Mouse (Mus musculus): ENCODE results near the gene Tmcc3.

Tmcc3 gene

DNA sequence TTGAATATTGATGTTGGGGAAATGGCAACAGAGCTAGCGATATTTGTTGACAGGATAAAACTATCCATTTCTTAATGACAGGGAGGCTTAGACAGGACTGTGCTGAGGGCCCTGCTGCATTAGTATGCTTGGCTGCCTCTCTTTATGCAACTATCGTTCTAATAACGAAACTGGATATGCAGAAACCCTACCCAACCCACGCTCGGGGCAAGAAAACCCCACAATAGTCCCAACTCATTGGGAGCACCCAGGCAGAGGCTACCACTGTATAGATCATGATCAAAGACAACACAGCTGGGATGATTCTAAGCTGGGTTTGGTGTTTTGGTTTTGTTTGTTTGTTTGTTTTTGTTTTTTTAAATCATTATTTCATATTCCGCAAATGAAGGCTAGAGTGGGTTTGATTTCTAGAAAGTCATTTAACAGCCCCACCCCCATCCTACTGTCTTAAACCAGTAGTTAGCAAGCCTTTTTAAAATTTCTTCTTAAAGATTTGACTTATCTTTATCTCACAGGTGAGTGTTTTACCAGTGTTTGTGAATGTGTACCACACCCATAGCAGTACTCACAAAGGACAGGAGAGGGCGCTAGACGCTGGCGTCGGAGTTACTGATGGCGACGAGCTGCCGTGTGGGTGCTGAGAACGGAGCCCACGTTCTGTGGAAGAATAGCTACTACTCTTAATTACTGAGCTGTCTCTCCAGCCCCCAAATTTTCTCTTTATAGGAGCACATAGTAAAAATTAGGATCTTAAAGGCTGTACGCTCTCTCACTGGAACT is 20.8 kb downstream of the Tmcc3 start:
- no peak for DNase-seq

DNA sequence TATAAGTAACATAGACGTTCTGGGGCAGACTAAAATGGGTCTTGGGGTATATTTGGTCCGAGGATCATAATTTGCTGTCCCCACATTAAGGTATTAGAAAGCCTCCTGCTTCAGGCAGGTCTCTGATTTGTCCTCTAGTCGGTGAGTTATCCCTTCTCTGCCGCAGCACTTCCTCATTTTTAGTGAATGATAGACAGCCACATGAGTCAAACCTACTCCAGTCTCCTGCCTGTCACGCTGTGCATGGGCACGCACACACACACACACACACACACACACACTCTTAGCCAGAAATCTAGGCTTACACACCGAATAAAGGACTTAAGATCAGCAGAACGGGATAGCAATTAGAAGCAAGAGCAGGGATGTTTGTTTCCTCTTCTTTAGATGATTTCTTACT is 21.6 kb downstream of the Tmcc3 start:
- DNase-seq = no peak

DNA sequence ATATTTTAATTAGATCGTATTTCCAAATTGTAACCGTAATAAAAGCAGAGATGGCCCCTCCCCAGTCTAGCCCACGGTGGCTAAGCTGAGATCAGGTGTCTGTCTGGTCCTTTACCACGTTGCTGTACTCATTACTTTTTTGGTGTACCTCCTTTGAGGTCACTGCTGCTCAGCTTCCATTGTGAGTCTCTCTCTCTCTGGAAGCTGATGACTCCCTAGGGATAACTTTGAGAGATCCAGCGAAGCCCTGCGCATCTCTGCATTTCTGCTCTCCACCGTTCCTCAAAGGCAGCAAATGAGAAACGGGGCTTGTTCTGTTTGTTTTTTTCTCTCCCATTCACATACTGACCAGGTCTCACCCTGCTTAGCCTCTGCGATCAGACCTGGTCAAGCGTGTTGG is 23.3 kb downstream of the Tmcc3 start:
- no peak for DNase-seq

DNA sequence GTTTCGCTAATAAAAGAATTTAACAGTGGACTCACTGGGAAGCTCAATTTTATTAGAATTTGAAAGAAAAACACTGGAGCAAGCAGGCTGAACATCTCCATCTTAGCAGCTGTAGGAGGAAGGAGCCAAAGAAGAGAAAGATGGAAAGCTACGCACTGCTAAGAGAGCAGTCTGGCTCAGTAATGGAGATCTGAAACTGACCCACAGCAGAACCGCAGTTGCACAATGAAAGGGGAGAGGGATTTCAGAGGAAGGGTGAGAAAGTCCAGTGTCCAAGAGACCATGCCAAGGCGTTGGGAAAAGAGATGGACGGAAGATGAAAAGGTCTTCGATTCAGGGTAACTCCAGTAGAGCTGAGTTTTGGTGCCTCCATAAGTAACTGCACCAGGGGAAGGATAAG is 24.3 kb downstream of the Tmcc3 start:
- no peak for DNase-seq

DNA sequence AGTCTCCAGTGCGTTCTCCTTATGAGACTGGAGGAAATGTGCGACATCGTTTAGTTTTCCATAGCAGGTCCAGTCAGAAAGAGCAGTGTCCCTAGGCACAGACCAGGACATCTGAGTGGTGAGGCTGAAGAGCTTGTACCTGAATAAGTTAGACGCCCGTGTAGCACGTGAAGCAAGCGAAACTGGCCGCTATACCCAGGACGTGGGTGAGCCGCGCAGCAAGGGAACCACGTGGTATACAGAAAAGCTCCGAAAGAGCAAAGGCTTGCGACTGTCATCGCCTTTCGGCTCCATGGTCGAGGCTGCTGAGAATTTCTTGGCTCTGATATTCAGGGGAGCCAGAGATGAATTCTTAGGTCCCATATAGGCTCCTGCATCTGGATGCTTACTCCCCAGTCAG is 29.8 kb downstream of the Tmcc3 start:
- no peak for DNase-seq

DNA sequence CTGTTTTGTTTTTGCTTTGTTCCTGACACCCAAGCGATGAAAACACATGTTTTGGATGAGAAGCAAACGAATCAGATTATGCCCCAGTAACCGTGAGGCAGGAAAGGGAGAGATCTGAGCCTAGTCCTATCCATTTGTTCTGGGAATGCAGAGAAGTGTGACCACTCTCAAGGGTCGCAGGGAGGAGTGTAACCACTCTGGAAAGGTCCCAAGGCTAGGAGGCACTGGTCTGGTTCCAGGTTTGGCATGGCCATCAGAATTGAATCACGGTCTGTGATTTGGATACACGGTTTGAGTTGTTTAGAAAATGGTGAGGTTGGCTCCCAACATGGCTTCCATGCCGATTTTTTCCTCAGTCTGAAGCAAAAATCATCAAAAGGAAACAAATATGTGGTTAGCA is 30.5 kb downstream of the Tmcc3 start:
- no peak for DNase-seq

DNA sequence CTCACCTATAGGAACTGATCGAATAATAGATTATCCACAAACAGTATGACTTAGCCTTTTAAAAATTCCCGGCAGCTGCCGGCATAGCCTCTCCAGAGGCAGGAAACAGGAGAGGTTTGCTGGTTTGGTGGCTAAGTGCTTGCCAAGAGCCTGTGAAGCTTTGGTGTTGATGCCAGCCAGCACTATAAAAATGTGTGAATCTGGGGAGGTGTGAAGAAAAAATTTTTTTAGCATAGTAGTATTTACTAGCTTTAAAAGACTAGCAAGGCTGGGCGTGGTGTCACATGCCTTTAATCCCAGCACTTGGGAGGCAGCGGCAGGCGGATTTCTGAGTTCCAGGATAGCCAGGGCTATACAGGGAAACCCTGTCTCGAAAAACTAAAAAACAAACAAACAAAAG is 31.8 kb downstream of the Tmcc3 start:
- no peak for DNase-seq

DNA sequence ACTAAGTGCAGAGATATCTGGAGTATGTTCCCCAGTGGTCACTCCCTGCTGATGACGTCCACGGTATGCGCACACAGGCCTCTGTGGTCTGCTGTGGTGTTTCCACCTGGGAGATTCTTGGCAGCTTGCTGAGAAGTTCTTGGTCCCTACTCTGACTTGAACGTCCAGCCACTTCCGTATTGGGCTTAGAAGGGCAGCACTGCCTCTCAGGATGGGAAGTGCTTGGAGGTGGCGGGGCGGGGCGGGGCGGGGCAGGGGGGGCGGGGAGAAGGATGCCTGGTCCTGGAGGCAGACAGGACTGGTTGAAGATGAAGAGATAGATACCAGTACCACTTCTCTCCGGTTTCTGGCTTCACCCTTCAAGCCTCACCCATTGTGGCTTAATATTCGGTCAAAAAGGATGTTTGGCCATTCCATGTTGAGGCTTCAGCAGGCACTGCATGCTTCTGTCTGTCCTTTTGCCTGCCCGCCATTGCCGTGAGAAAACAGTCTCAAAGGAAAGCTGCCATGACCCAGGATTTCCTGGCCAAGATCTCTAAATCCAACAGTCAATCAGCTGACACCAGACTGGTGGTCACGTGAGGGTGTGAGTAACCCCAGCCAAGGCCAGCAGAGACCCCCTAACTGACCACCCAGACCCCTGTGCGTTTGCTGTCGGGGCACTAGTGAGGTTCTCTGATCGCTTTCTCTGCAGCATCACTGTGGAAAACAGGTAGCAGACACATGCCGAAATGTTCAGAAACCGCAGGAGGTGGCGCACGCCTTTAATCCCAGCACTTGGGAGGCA is 33.1 kb downstream of the Tmcc3 start:
- DNase-seq = no peak

DNA sequence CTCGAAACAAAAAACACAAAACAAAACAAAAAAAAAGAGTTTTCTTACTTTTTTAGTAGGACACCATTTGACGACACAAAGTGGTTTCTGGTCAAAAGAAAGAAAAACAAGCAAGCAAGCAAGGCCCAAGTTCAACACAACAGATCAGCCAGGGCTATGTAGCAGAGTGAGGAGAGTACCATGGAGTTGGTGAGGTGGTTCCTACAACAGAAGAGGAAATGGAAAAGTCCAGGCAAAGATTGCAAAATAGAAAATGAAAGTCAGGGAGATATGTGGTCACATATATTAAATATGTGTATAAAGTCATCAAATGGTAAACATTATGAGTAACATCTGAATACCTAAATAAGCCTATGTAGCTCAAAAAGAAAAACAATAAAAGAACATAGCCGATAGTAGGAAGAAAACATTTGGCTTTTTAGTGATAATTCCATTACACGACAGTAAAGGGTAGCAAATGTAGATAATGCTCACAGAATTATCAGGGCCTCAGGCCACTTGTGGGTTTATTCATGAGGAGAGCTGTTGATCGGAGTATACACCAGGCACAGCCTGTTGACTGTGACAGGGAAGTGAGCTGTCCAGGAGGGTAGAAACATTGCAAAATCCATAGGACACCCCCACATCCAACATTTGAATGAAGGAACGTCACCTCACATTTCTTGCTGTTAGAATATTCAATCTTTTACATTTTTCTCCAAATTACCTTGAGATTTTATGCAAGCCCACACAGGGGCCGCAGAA is 33.9 kb downstream of the Tmcc3 start:
- DNase-seq = no peak

DNA sequence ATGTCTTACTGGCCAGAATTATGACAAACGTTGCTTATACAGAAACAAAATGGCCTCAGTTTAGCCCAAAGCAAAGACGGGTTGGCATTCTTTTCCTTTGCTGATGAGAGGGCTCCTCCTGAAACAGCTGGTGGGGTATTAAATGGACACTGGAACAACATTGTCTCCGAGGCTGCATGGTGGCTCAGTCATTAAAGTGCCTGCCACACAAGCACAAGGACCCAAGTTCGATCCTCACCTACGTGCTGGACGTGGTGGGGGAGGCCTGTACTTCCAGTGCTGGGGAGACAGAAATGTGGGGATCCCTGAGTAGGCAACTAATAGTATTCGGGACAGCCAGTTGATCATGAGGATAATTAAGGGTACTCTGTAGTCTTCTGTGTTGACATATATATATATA is 34.8 kb downstream of the Tmcc3 start:
- DNase-seq = no peak

DNA sequence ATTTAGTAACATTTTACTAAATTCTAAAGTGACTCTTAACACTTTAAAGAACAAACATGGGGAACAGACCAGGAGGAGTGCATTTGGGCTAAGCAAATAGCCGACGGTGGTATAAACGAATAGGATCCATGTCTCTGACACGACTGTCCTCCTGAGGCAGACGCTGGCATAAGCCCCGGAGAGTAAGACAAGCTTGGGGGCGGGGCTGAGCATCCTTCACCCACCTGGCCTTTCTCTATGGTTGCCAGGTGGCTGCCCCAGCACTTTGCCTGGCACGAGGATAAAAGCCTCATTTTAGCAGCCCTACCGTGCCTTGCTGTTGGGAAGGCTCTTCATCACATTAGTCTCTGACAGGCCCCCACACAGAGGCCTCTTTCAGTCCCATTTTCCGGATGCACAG is 35.5 kb downstream of the Tmcc3 start:
- DNase-seq = no peak

DNA sequence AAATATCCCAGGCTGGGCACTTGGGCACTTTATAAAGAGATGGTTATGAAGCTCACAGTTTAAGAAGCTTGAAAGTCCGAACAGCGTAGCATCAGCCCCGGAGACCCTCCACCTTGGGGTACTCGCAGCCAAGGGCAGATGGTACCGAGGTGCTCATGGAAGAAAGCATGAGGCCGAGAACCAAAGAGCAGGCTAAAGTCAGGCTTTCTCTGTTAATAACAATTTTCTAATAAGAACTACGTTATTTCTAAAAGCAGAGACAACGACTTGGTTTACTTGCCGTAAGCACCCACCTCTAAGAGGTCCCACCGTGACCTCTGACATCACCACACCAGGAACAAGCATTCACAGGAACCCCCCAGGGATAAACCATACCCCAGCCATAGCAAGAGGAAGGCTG is 36.2 kb downstream of the Tmcc3 start:
- DNase-seq = no peak

DNA sequence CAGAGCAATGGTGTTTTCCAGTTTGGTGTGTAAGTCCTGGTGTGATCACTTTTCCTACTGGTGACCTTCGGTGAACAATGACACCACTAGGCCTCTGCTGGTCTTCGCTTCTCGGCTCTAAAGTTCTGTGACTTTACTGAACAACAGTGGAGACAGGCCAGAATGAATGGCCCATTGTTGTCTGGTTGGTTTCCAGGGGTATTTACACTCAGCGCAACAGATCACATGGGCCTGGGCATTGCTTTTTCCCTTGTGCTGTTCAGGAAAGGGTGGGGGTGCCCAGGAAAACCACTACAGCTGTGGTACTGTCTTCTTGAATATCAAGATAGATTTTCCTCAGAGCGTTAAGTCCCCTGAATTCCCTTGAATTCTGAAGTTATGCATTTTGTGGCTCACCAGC is 38.5 kb downstream of the Tmcc3 start:
- no peak for DNase-seq

DNA sequence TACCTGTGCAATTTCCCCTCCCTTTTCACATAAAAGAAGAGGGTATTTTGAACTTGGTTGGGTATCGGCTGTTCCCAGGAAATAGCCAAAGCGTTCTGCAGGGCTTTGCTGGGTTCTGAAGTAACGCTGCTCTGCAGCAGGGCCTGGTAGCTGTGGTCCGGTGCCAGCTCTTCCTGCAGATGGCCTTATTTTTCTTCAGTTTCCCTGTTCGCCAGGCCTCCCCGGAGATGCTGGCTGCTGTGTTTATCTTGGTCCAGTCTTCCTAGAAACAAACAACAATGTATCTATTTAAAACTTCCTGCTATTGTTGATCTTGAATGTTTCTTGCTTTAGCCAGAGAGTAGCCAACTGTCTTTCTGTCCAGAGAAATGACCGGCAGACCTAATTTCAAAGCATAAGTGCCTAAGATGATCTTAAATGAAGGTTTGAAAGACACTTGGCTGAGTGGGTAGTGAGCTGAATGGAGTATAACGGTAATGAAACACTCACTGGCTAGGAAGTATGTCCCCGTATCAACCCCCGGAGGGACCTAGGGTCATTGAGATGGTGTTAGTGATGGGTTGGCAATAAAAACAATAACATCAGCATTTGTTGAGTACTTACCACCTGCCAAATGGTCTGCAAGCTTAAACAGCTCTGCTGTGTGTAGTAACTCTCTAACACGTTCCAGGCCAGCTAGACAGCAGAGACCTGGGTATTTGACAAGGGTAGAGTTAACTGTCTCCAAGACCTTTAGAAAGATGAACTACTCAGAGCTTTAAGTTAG is 39.3 kb downstream of the Tmcc3 start:
- no peak for DNase-seq

DNA sequence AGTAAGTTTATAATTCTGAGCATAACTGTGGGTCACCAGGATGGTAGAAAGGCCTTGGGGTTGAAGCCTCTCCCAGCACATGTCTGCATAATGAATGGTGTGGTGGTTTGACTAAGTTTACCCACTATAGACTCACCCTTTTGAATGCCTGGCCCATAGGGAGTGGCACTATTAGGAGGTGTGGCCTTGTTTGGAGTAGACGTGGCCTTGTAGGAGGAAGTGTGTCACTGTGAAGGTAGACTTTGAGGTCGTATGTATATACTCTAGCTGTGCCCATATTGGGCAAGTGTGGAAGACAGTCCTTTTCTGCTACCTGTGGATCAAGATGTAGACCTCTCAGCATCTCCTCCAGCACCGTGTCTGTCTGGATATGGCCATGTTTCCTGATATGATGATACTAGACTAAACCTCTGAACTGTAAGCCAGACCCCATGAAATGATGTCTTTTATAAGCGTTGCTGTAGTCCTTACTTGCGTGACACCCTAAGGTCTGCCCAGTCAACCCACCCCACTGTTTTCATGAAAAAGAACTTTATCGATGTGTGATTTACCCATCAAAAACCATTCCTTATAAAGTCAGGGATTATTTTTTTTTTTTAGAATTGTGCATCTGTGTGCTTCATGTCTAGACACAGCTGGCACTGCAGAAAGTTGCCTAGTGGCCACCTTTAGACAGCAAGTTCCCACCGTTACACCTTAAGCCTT is 40.6 kb downstream of the Tmcc3 start:
- DNase-seq = no peak

DNA sequence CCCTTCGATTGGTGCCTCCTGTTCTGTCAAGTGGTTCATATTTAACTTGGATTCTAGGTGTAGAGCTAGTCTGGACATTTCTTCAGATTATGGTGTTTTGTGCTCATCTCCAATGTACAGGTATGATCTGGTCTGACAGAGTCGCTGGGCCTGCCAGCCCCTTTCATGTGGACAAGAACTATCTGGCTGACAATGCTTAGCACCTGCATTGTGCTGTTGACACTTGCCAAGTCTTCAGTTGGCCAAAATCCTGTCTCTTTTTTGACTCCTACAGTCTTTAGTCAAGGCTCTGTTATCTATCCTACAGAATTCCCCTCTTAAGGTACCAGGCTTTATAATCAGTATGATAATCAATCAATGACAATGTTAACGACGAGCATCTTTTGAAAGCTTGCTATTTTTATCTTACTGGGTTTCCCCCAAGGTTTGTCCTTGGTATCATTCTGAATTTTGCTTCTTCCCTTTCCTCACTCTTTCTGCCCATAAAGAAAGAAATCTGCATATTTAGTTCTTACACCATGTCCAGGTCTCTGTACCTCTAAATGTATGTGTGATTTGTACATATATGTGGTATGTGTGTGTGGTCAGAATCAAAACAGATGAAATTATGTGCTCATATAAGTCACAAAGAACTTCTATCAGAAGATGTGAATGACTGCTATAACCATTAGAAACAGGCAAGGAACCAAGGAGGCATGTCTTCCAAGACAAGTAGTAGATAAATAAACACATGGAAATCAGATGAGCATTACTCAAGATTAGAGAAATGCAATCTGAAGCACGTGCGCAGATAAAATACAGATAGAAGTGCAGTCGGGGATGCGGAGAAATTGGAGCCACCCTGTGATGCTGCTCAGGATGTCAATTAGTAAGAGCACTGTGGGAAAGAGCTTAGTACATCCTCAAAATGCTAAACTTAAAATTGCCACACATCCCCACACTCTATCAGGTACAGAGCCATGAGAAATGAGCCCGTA is 41.4 kb downstream of the Tmcc3 start:
- DNase-seq = no peak

DNA sequence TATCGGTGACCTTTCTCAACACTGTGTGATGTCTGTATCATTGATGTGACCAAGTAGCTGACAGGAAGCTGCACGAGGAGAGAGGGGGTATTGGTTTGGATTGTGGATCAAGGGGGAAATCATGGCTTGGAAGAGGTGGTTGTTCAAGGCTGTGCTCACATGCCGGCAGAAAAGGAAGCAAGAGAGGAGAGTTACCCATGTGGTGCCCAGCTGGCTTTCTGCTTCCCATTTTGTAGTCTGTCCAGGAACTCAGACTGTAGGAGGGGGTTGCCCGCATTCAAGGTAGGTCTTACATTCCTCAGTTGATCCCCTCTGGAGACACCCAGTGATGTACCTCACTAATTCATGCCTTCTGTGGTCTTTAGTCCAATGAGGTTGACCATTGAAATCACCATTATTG is 42.3 kb downstream of the Tmcc3 start:
- DNase-seq = no peak

DNA sequence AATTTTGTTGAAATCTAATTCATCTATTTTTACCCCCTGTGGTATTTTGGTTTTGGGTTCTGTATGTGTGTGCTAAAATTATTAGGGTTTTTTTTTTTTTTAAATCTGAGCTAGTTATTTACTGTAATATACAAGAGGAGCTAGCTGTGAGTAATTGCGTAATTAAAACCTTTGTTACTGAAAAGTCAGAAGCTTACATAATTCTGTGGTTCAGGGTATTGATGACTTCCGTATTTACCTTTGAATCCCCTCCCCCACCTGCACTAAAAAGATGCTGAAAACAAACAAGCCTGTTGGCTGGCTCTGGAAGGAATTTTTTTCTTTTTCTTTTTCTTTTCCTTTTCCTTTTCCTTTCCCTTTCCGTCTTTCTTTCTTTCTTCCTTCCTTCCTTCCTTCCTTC is 42.7 kb downstream of the Tmcc3 start:
- no peak for DNase-seq

DNA sequence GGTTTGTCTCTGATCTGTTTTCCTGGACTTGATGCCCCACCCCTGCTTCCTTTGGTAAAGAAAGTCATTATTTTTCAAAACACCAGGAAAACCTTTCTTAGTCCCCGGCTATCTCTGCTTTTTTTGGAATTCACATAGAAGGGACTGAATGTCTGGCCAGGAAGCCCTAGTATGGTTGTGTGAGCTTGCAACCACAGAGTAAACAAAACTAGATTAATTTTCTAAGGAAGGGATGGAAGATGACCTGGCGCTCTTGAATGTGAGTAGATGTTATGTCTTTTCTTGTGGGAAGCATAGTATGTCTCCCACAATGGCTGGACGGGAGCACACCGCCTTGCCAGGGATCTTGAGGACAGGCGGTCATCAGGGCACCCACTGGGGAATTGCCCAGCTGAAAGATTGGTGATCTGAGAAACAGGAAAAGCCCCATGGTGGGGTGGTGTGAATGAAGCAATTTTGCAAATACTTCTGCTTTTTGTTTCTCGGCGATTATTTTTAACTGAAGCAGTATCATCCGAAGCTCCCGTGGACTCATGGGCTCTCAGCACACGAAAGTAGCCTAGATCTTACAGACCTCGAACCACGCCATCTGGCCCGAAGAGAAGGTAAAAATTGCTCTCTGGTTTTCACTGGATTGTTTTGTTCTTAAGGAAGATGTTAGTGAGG is 44.9 kb downstream of the Tmcc3 start:
- DNase-seq = peak; percentile 34 to 48

DNA sequence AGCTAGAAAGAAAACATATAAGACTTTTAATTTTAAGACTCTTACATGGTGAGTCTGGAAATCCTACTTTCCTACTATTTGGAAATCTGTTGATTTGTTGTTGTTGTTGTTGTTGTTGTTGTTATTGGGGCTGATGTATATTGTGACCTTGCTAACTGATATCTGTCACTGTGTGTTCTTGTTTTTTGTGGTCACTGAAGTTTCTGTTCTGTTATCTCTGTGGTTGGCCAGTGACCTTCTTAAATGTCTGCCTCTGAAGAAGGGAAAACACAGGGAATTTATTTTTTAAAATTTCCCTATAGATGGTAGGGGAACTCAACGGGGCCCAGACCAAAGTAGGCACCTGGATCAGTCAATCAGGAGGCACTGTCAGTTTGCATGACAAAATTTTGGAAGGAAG is 48.9 kb downstream of the Tmcc3 start:
- DNase-seq = no peak

DNA sequence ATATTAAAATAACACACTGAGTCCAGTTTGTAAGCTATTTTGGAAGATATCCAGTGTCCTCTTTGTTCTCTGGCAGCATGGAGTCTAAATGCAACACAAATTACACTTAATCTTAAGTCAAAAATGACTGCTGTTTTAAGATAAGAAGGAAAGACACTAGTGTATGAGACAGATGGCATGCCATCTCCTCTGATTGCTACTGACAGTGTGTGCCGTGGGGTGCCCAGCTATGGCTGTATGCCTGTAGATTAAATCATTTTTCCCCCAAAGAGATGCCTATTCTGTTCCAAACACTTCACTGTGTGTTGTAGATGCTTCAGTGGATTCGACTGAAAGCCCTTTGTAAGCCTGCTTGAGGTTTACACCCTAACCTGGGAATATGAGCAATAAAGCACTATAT is 59.5 kb downstream of the Tmcc3 start:
- no peak for DNase-seq
